Mouse (Mus musculus) CH12.LX (cell line): ENCODE data around the gene Lbr. TPM values are rescaled to one million over a fixed set of nuclear protein-coding genes. Genes with fewer than 3 reads are reported as not detected.
A peak's percentile ranks its signal among the peaks of the same experiment; 100 is the strongest.

Experiments used
- DNase-seq: peaks from one replicate; pipeline ENCODE4 v3.0.0-alpha.2; 2013; ENCODE audit errors: extremely low read depth
- H3K27ac ChIP-seq: 2 replicates; pipeline ENCODE4 v1.5.1; 2012; ENCODE audit warnings: low read depth, mild to moderate bottlenecking, control low read depth, moderate library complexity; ENCODE audit not compliant: insufficient read depth
- H3K27me3 ChIP-seq: replicated peaks from 2 replicates; pipeline ENCODE3; 2012; ENCODE audit warnings: inconsistent platforms
- H3K36me3 ChIP-seq, 2 experiments: replicated peaks in 1 of 2; 2 replicates each; pipeline versions ENCODE3 to v1.6.1; 2012; ENCODE audit warnings: inconsistent platforms in 1 of 2, low read length in 1 of 2, mild to moderate bottlenecking in 1 of 2, mixed read lengths in 1 of 2, moderate library complexity in 1 of 2; ENCODE audit not compliant: control insufficient read depth in 1 of 2, insufficient read depth in 1 of 2
- H3K4me1 ChIP-seq, 2 experiments: 2 replicates each; pipeline ENCODE4 v1.6.1; 2012; ENCODE audit warnings: inconsistent platforms in 1 of 2, moderate library complexity in 1 of 2; ENCODE audit not compliant: insufficient read depth in 2 of 2, control insufficient read depth in 1 of 2
- H3K4me2 ChIP-seq: 2 replicates; pipeline ENCODE4 v1.6.1; 2012; ENCODE audit warnings: low read depth, mild to moderate bottlenecking, control low read depth; ENCODE audit not compliant: poor library complexity, insufficient read depth, severe bottlenecking
- H3K4me3 ChIP-seq, 3 experiments: fragments of 150-350 bp in 1 of 3; sonication (generic) in 1 of 3; replicated peaks in 1 of 3; 2 replicates each; pipeline versions ENCODE3 to v1.5.1; 2011 to 2012; ENCODE audit warnings: low read depth in 2 of 3, low read length in 2 of 3, mild to moderate bottlenecking in 2 of 3, moderate library complexity in 2 of 3, control low read depth in 1 of 3, improper control_type of control experiment in 1 of 3, inconsistent platforms in 1 of 3, mixed read lengths in 1 of 3; ENCODE audit not compliant: poor library complexity in 1 of 3
- H3K79me2 ChIP-seq: replicated peaks from 2 replicates; pipeline ENCODE4 v1.6.1; 2012; ENCODE audit warnings: mild to moderate bottlenecking, moderate library complexity; ENCODE audit not compliant: control insufficient read depth, poor library complexity, insufficient read depth, severe bottlenecking; ENCODE audit errors: extremely low read depth
- H3K9ac ChIP-seq: 2 replicates; pipeline ENCODE4 v1.6.1; 2012; ENCODE audit warnings: low read depth, mild to moderate bottlenecking, control low read depth, moderate library complexity; ENCODE audit not compliant: insufficient read depth
- H3K9me3 ChIP-seq: replicated peaks from 2 replicates; pipeline ENCODE3; 2012; ENCODE audit warnings: low read length, inconsistent platforms, mixed read lengths
- CHD1 ChIP-seq: IDR thresholded peaks from 2 replicates; pipeline ENCODE4 v1.6.1; 2012; ENCODE audit warnings: low read depth, low read length, improper control_type of control experiment, inconsistent platforms
- CHD2 ChIP-seq: IDR thresholded peaks from 2 replicates; pipeline ENCODE4 v1.6.1; 2011; ENCODE audit warnings: low read length, improper control_type of control experiment
- CTCF ChIP-seq, 2 experiments: IDR thresholded peaks in 1 of 2; conservative IDR thresholded peaks in 1 of 2; 2 replicates each; pipeline ENCODE4 v1.5.1; 2011 to 2012; ENCODE audit warnings: low read depth in 2 of 2, low read length in 2 of 2, improper control_type of control experiment in 1 of 2, inconsistent platforms in 1 of 2, mild to moderate bottlenecking in 1 of 2, moderate library complexity in 1 of 2
- ELF1 ChIP-seq: IDR thresholded peaks from 2 replicates; pipeline ENCODE4 v1.6.1; 2014; ENCODE audit warnings: low read depth, mild to moderate bottlenecking, inconsistent platforms, low read length, improper control_type of control experiment
- ETS1 ChIP-seq: conservative IDR thresholded peaks from 2 replicates; pipeline ENCODE4 v1.6.1; 2012; ENCODE audit warnings: low read depth, mild to moderate bottlenecking, inconsistent platforms, low read length, improper control_type of control experiment, moderate library complexity
- HCFC1 ChIP-seq: IDR thresholded peaks from 2 replicates; pipeline ENCODE4 v1.6.1; 2012; ENCODE audit warnings: low read depth, mild to moderate bottlenecking, inconsistent platforms, low read length, improper control_type of control experiment
- IRF4 ChIP-seq: IDR thresholded peaks from 2 replicates; pipeline ENCODE4 v1.6.1; 2014; ENCODE audit warnings: low read depth, mild to moderate bottlenecking, inconsistent platforms, low read length, improper control_type of control experiment
- JUND ChIP-seq: conservative IDR thresholded peaks from 2 replicates; pipeline ENCODE4 v1.6.1; 2011; ENCODE audit warnings: low read depth, low read length, improper control_type of control experiment
- KAT2A ChIP-seq: IDR thresholded peaks from 2 replicates; pipeline ENCODE4 v1.6.1; 2012; ENCODE audit warnings: low read length, improper control_type of control experiment, inconsistent platforms; ENCODE audit not compliant: insufficient replicate concordance
- MAX ChIP-seq: IDR thresholded peaks from 2 replicates; pipeline ENCODE4 v1.6.1; 2011; ENCODE audit warnings: low read length, improper control_type of control experiment
- MAZ ChIP-seq: IDR thresholded peaks from 2 replicates; pipeline ENCODE4 v1.6.1; 2012; ENCODE audit warnings: low read depth, mild to moderate bottlenecking, inconsistent platforms, low read length, improper control_type of control experiment, moderate library complexity
- MEF2A ChIP-seq: IDR thresholded peaks from 2 replicates; pipeline ENCODE4 v1.6.1; 2014; ENCODE audit warnings: low read depth, mild to moderate bottlenecking, inconsistent platforms, low read length, improper control_type of control experiment, borderline replicate concordance
- MXI1 ChIP-seq: IDR thresholded peaks from 2 replicates; pipeline ENCODE4 v1.6.1; 2011; ENCODE audit warnings: mild to moderate bottlenecking, low read depth, low read length, improper control_type of control experiment
- MYC ChIP-seq: IDR thresholded peaks from 2 replicates; pipeline ENCODE4 v1.6.1; 2011; ENCODE audit warnings: low read depth, mild to moderate bottlenecking, improper control_type of control experiment, low read length
- NRF1 ChIP-seq: IDR thresholded peaks from 2 replicates; pipeline ENCODE4 v1.6.1; 2014; ENCODE audit warnings: low read depth, mild to moderate bottlenecking, inconsistent platforms, low read length, improper control_type of control experiment, moderate library complexity
- PAX5 ChIP-seq: IDR thresholded peaks from 2 replicates; pipeline ENCODE4 v1.6.1; 2012; ENCODE audit warnings: low read length, inconsistent platforms, mixed read lengths
- POLR2A ChIP-seq: IDR thresholded peaks from 2 replicates; pipeline ENCODE4 v1.6.1; 2011; ENCODE audit warnings: low read depth, mild to moderate bottlenecking, improper control_type of control experiment, low read length
- POLR2AphosphoS2 ChIP-seq: IDR thresholded peaks from 2 replicates; pipeline ENCODE4 v1.6.1; 2011; ENCODE audit warnings: low read depth, low read length, improper control_type of control experiment
- RAD21 ChIP-seq: IDR thresholded peaks from 2 replicates; pipeline ENCODE4 v1.6.1; 2011; ENCODE audit warnings: low read depth, mild to moderate bottlenecking, low read length, improper control_type of control experiment, moderate library complexity
- SIN3A ChIP-seq: IDR thresholded peaks from 2 replicates; pipeline ENCODE4 v1.6.1; 2012; ENCODE audit warnings: low read length, improper control_type of control experiment, inconsistent platforms
- SMC3 ChIP-seq: IDR thresholded peaks from 2 replicates; pipeline ENCODE4 v1.6.1; 2011; ENCODE audit warnings: low read depth, low read length, improper control_type of control experiment
- TBP ChIP-seq: conservative IDR thresholded peaks from 2 replicates; pipeline ENCODE4 v1.6.1; 2011; ENCODE audit warnings: low read depth, low read length, improper control_type of control experiment
- TCF12 ChIP-seq: IDR thresholded peaks from 2 replicates; pipeline ENCODE4 v1.6.1; 2014; ENCODE audit warnings: low read depth, mild to moderate bottlenecking, inconsistent platforms, low read length, improper control_type of control experiment
- UBTF ChIP-seq: IDR thresholded peaks from 2 replicates; pipeline ENCODE4 v1.6.1; 2012; ENCODE audit warnings: low read depth, mild to moderate bottlenecking, inconsistent platforms, low read length, improper control_type of control experiment, moderate library complexity
- USF1 ChIP-seq: IDR thresholded peaks from 2 replicates; pipeline ENCODE4 v1.6.1; 2014; ENCODE audit warnings: low read depth, mild to moderate bottlenecking, inconsistent platforms, low read length, improper control_type of control experiment
- ZC3H11A ChIP-seq: IDR thresholded peaks from 2 replicates; pipeline ENCODE4 v1.6.1; 2012; ENCODE audit warnings: low read depth, mild to moderate bottlenecking, inconsistent platforms, low read length, improper control_type of control experiment
- ZMIZ1 ChIP-seq: IDR thresholded peaks from 2 replicates; pipeline ENCODE4 v1.6.1; 2012; ENCODE audit warnings: low read depth, mild to moderate bottlenecking, inconsistent platforms, low read length, improper control_type of control experiment
- dilution Hi-C: fragments of 300-500 bp; cut with MboI; formaldehyde crosslinking; loops from 2 replicates; pipeline ENCODE4 v1.14.3; 2020; ENCODE audit warnings: low sequenced_read_pairs; ENCODE audit not compliant: extremely low pct_unique_long_range_greater_than_20kb, extremely low pct_ligation_motif_present
- in situ Hi-C: fragments of 300-500 bp; cut with MboI; formaldehyde crosslinking; loops from 3 replicates; pipeline ENCODE4 v1.14.3; 2019; ENCODE audit warnings: low sequenced_read_pairs, low pct_ligation_motif_present, low pct_unique_long_range_greater_than_20kb, mixed read lengths
- polyA plus RNA-seq: library from polyadenylated mRNA; unstranded; fragments of >175 nt; gene quantifications from 2 replicates; pipeline ENCODE4 v1.2.1, GENCODE M21; 2012; ENCODE audit warnings: low read depth; ENCODE audit not compliant: insufficient read length
- total RNA-seq, 2 experiments: library from RNA; depleted of rRNA; stranded (reverse); fragments of 300-350 nt in 1 of 2; fragments of >200 nt in 1 of 2; gene quantifications; 2 replicates each; pipeline ENCODE4 v1.2.3; 2012 to 2014

Lbr gene
- total and polyA plus RNA-seq, 3 experiments: 78.4 to 142 (median 113) TPM

DNA sequence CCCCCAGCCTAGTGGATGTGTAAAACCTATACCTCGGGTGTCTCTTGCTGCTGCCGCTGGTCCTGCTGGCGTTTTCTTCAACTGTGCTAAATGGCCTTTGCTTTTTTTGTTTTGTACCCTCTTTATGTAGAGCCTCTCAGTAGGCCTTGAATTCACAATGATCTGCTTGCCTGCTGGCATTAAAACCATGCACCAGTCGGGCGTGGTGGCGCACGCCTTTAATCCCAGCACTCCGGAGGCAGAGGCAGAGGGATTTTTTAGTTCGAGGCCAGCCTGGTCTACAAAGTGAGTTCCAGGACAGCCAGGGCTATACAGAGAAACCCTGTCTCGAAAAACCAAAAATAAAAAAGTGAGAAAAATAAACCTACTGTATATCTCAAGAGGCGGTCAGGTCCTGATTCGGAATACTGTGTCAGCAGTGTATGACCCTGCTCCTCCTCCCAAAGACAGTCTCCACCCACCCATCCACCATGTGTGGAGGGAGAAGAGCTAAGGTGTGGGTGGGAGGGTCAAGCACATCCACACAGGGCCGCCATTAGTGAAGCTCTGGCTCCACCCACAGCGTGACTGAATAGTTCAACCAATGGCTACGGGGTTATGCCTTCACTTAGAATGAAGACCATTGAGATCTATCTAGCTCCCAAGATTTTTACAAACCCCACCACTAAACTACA lies 2.2 kb upstream of the Lbr start:
- H3K4me2 ChIP-seq: peak overlapping the region; percentile 81
- peak; percentile 50 for DNase-seq
- in situ Hi-C loops (loop anchor here (5.0 kb wide), 1 partner anchor 37 kb away; no protein-coding TSS in a partner anchor), dilution Hi-C loops (no loop called here)
- peaks cover 30% of the 10 kb centered on the region for H3K79me2 ChIP-seq
- H3K27me3 ChIP-seq: peaks cover 12% of the 10 kb centered on the region
- H3K27ac ChIP-seq: peak overlapping the region; percentile 45; the same call in 1 of the 2 replicates
- TF ChIP-seq SMC3: no peak
- peak; percentile 65 for TF ChIP-seq MAX
- TF ChIP-seq IRF4: peak; percentile 3; the same call in 1 of the 2 replicates
- peak; percentile 58 for TF ChIP-seq TCF12
- no peak for TF ChIP-seq MEF2A
- TF ChIP-seq RAD21: no peak
- TF ChIP-seq POLR2A: peak; percentile 56
- peak; percentile 59; the same call in 1 of the 2 replicates for TF ChIP-seq SIN3A
- peak; percentile 9; the same call in 1 of the 2 replicates for TF ChIP-seq USF1
- TF ChIP-seq ZC3H11A: no peak
- peak; percentile 85 for TF ChIP-seq TBP
- TF ChIP-seq MYC: peak; percentile 43; the same call in 1 of the 2 replicates
- no peak for TF ChIP-seq POLR2AphosphoS2
- peak; percentile 53 for TF ChIP-seq MXI1
- no peak for TF ChIP-seq CTCF (conservative IDR thresholded peaks at IDR 0.05 in 1 of 2, IDR thresholded peaks at IDR 0.05 in 1 of 2; ENCODE audit: low read depth in 2 of 2, low read length in 2 of 2)
- peaks cover 0 to 47% of the 10 kb centered on the region in 2 experiments; a peak in 2 of 4 replicates for H3K4me1 ChIP-seq
- H3K9ac ChIP-seq: peak overlapping the region; percentile 41
- no peaks in the 10 kb centered on the region for H3K36me3 ChIP-seq
- no peaks in the 10 kb centered on the region for H3K9me3 ChIP-seq
- peak overlapping the region; percentile 19 to 52 (median 37) for H3K4me3 ChIP-seq

- Histone ChIP-seq H3K79me2 (peaks cover 59% of the 10 kb centered on the region), H3K4me1 (peaks cover 4 to 56% of the 10 kb centered on the region in 2 experiments; a peak in 3 of 4 replicates), H3K27ac (peak overlapping the region; percentile 58), H3K9ac (peak overlapping the region; percentile 88), H3K27me3 (peaks cover 12% of the 10 kb centered on the region), H3K36me3 (peaks cover 9 to 22% of the 10 kb centered on the region in 2 experiments), H3K4me3 (peak overlapping the region; percentile 75 to 96 (median 85)), H3K4me2 (peak overlapping the region; percentile 97; the same call in 1 of the 2 replicates), H3K9me3 (no peaks in the 10 kb centered on the region)
- in situ Hi-C loops: loop anchor here (5.0 kb wide), 1 partner anchor 40 kb away; no protein-coding TSS in a partner anchor
- DNase-seq: peak; percentile 86
- dilution Hi-C loops: no loop called here
- TF ChIP-seq TBP: no peak
- TF ChIP-seq MAX: peak; percentile 40; the same call in 1 of the 2 replicates
- peak; percentile 65 for TF ChIP-seq CHD2
- TF ChIP-seq ZC3H11A: no peak
- TF ChIP-seq CHD1: no peak
- TF ChIP-seq ELF1: peak; percentile 54
- peak; percentile 65 for TF ChIP-seq NRF1
- no peak for TF ChIP-seq MEF2A
- TF ChIP-seq POLR2A: peak; percentile 92
- TF ChIP-seq HCFC1: no peak
- no peak for TF ChIP-seq RAD21
- TF ChIP-seq PAX5: no peak
- no peak for TF ChIP-seq JUND
- no peak for TF ChIP-seq SMC3
- peak; percentile 77 for TF ChIP-seq ZMIZ1
- TF ChIP-seq TCF12: peak; percentile 80
- TF ChIP-seq KAT2A: no peak
- no peak; the same call in 1 of the 2 replicates for TF ChIP-seq IRF4
- TF ChIP-seq SIN3A: peak; percentile 60
- TF ChIP-seq UBTF: peak; percentile 29; the same call in 1 of the 2 replicates
- TF ChIP-seq ETS1: no peak
- no peak; the same call in 1 of the 2 replicates for TF ChIP-seq MAZ
- TF ChIP-seq CTCF (conservative IDR thresholded peaks at IDR 0.05 in 1 of 2, IDR thresholded peaks at IDR 0.05 in 1 of 2; ENCODE audit: low read depth in 2 of 2, low read length in 2 of 2): peak in 1 of 2 experiments; percentile 18; a peak in 1 of 4 replicates
These were observed 778 bp downstream of the Lbr start for GRCm38 (mm10) chr1:181841864-181842672.
